Mouse (Mus musculus) cerebellum, adult 2 months (tissue): ENCODE results near the gene Kcnip1. TPM values are rescaled to one million over a fixed set of nuclear protein-coding genes. Genes with fewer than 3 reads are reported as not detected.

ENCODE experiments used
- DNase-seq, 2 experiments: peaks; one replicate each; pipeline ENCODE4 v3.0.0; 2021
- H3K27ac ChIP-seq: fragments of 200-500 bp; 2 replicates; pipeline ENCODE4 v1.5.1; 2012; ENCODE audit warnings: low read length, control low read depth, inconsistent platforms; ENCODE audit not compliant: insufficient read depth
- H3K27me3 ChIP-seq: fragments of 200-500 bp; 2 replicates; pipeline ENCODE4 v1.6.1; 2012; ENCODE audit warnings: inconsistent platforms, mild to moderate bottlenecking, low read length, moderate library complexity; ENCODE audit not compliant: control insufficient read depth, insufficient read depth
- H3K4me1 ChIP-seq: fragments of 200-500 bp; 2 replicates; pipeline ENCODE4 v1.6.1; 2011; ENCODE audit warnings: low read length; ENCODE audit not compliant: control insufficient read depth, insufficient read depth
- H3K4me3 ChIP-seq: fragments of 200-500 bp; replicated peaks from 2 replicates; pipeline ENCODE3; 2011; ENCODE audit warnings: mild to moderate bottlenecking, low read depth, low read length, control low read depth; ENCODE audit not compliant: insufficient read depth
- CTCF ChIP-seq: fragments of 200-500 bp; IDR thresholded peaks from 2 replicates; pipeline ENCODE4 v1.5.1; 2011; ENCODE audit warnings: low read depth, mild to moderate bottlenecking, control low read depth, low read length, moderate library complexity, borderline replicate concordance; ENCODE audit not compliant: insufficient read depth
- POLR2A ChIP-seq: fragments of 200-500 bp; IDR thresholded peaks from 2 replicates; pipeline ENCODE4 v1.6.1; 2011; ENCODE audit warnings: low read length, control low read depth, borderline replicate concordance; ENCODE audit not compliant: insufficient read depth
- WGBS: fragments of 180-500 bp; shearing (Covaris S2); methylation state at CpG from one replicate; pipeline ENCODE4 v1.1.7; 2018; 5-methylcytosine and 5-hydroxymethylcytosine counted together
- polyA plus RNA-seq: library from polyadenylated mRNA; depleted of rRNA; stranded (reverse); fragments of >200 nt; gene quantifications from 2 replicates; pipeline ENCODE4 v1.2.3, GENCODE M21; 2012

The Kcnip1 gene
- polyA plus RNA-seq, 1 experiment, result 78.8 TPM

DNA sequence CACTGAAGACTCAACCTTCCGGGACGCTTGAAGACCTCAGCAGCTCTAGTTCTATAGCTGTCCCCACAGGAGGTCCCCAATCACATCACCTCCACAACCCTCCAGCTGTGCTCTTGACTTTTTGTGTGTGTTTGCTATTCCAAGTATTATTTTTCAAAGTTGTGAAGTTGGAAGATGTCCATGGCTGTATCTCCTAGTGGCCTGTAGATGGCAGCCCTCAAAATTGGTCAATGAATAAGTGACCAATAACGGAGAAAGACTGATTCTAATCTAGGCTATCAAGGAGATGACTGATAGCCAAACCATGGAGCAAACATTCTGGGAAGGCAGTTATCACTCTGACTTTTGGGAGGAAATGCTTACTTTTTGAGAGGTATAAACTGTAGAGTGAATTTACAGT is 123.4 kb downstream of the Kcnip1 start:
- Histone ChIP-seq H3K27me3 (no peaks in the 10 kb centered on the region; the same call in 1 of the 2 replicates), H3K4me3 (no peak overlapping the region), H3K27ac (no peak overlapping the region), H3K4me1 (no peaks in the 10 kb centered on the region)
- TF ChIP-seq CTCF, result no peak
- TF ChIP-seq POLR2A, result no peak
- DNase-seq, result no peak
- 32% methylated on average over 3 of the region's 3 CpGs for WGBS

DNA sequence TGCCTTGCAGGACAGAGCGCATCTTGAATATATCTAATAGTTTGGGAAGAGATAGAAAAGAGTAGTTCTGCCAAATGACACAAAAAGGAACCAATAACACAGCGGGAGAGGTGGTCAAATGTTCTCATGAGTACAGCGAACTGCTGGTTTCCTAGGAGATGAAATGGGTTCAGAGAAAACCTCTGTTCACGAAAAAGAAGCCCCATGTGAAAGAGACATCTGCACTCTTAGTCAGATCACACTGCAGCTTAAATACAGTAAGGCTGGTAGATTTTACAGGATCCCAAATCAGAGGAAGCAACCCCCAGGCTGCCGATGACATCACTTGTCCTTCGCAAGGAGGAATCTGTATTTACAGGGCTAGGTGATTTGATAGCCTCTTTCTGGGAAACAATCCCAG is 126.2 kb downstream of the Kcnip1 start:
- Histone ChIP-seq H3K27me3 (no peaks in the 10 kb centered on the region; the same call in 1 of the 2 replicates), H3K27ac (no peak overlapping the region), H3K4me3 (no peak overlapping the region), H3K4me1 (no peaks in the 10 kb centered on the region)
- no peak for DNase-seq
- TF ChIP-seq CTCF (no peak), POLR2A (no peak)
- WGBS, result 44% methylated on average over 6 of the region's 6 CpGs

DNA sequence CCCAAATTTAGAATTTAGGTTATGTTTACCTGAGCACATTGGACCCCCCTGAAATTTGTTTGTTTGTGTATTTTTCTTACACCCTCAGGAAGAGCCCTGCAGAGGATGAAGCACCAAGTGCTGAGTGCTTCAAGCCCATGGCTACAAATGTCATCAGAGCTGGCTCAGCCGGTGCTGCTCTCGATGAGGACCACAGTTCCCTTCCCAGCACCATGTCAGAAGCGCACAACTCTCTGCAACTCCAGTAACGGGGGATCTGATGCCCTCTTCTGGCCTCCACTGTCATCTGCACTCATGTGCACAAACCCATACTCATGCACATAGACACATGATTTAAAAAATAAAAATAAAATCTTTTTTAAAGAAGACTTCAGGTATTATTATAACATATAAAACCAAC is 128.7 kb downstream of the Kcnip1 start:
- no peaks in the 10 kb centered on the region; the same call in 1 of the 2 replicates for H3K27me3 ChIP-seq
- no peaks in the 10 kb centered on the region for H3K4me1 ChIP-seq
- no peak for TF ChIP-seq CTCF
- TF ChIP-seq POLR2A, result no peak
- no peak overlapping the region for H3K27ac ChIP-seq
- WGBS, result 92% methylated on average over 4 of the region's 4 CpGs
- DNase-seq, result no peak
- H3K4me3 ChIP-seq, result no peak overlapping the region

DNA sequence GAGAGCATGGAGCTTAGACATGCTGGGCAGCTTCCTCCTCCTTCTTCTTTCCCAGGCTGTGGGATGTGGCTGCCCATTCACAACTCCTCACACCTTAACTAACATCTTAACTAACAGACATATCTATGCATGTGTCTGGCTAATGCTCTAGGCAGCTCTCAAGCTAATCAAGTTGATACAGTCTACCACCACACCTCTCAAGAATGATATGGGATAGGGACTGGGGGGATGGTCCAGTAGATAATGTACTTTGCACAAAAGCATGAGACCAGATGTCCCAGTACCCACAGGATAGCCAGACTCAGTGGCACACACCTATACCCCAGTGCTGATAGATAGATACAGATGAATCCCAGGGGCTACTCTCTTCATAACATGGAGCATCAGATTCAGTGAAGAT is 131.1 kb downstream of the Kcnip1 start:
- H3K4me1 ChIP-seq, result no peaks in the 10 kb centered on the region
- TF ChIP-seq CTCF, result no peak
- TF ChIP-seq POLR2A, result no peak
- H3K4me3 ChIP-seq, result no peak overlapping the region
- no peak overlapping the region for H3K27ac ChIP-seq
- DNase-seq, result no peak
- no peaks in the 10 kb centered on the region; the same call in 1 of the 2 replicates for H3K27me3 ChIP-seq

DNA sequence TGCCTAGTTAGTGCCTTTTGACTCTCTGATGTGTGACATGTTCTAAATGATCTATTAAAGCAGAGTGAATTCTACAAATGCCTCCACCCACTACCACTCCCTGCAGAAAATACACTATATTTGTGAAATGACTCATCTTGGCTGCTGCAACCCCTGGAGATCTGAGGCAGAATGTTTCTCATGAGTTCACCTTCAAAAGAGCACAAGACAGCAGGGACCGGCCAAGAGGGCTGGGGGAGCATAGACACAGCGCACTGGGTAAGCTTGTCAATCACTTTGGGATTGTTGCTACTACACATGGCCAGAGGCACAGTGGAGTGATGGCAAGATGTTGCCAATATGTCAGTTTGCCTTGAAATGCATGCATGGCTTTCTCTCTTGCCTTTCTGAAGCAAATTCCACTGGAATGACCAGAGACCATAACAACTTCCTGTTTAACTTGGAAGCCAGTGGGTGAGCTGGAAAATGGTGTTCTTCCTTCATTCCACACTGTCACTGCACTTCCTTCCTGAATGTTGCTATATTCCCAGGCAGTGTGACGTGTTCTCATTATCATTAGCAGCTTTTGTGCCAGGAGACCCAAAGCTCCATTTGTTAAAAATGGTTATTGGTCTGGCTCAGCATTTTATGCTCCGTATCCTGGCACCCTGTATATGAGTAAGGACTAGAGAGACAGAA is 131.9 kb downstream of the Kcnip1 start:
- Histone ChIP-seq H3K27me3 (no peaks in the 10 kb centered on the region; the same call in 1 of the 2 replicates), H3K27ac (no peak overlapping the region), H3K4me1 (no peaks in the 10 kb centered on the region), H3K4me3 (no peak overlapping the region)
- no peak for DNase-seq
- no peak for TF ChIP-seq CTCF
- WGBS, result 78% methylated on average over 4 of the region's 4 CpGs

DNA sequence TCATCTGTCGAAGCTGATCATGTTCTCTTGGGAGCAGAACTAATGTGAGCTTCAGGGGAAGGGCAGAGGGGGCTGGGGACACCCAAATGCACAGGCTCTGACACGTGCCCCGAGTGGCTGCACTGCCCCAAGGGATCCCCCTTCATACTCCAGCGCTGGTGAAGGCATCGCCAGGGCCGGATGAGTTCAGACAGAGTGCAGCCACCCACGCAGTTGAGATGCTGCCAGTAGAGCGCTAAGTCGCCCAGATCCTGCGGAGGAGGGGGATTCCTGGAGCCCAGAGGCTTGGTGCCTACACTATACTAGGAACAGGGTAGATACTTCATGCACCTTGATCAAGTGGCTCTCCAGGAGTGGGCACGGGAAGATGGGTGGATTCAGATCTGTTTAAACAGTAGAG is 143.3 kb downstream of the Kcnip1 start:
- DNase-seq, result no peak
- 6% methylated on average over 11 of the region's 11 CpGs for WGBS
- no peak for TF ChIP-seq POLR2A
- no peak for TF ChIP-seq CTCF
- Histone ChIP-seq H3K4me3 (no peak overlapping the region), H3K4me1 (0 out of 2 replicates have a peak, but pooled peaks cover 3% of the 10 kb centered on the region), H3K27me3 (no peaks in the 10 kb centered on the region), H3K27ac (no peak overlapping the region)

DNA sequence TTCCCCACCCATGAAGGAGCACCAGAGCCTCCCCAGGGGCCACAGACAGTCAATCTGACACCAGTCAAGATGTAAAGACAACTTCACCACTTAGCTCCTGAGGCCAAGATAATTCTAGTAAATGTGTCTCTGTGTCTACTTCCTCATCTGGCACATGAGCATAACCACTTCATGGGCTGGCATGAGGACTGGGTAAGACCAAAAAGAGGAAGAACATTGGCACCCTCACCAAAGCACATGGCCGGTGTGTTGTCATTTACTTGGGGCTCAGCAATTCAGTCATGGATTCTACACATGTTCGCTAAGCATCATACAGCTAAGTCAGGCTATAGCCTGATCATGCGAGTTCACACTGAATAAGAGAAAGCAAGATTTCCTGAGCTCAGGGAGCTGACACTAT is 144.3 kb downstream of the Kcnip1 start:
- Histone ChIP-seq H3K4me3 (no peak overlapping the region), H3K27me3 (peaks cover under 1% of the 10 kb centered on the region; the same call in 1 of the 2 replicates), H3K4me1 (0 out of 2 replicates have a peak, but pooled peaks cover 3% of the 10 kb centered on the region), H3K27ac (no peak overlapping the region)
- WGBS, result 82% methylated on average over 3 of the region's 3 CpGs
- TF ChIP-seq POLR2A, result no peak
- no peak for TF ChIP-seq CTCF
- no peak for DNase-seq

DNA sequence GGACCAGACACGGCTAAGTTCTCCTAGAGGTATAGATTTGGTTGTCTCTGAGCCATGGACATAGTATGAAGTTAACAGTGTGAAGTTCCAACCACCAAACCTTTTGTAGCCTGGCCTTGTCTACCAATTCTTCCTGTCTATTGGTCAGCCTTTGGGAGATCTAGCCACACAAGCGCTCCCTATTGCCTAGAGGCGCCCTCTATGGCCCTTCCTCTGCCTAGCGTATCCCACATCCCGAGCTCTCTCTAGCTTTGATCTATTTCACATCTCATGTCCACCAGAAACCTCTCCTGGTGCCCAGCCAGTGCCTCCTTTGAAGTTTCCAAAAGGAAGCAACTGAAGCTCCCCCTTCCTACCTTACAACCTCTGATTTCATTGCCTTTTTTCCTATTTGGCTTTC is 147.0 kb downstream of the Kcnip1 start:
- WGBS, result 74% methylated on average over 5 of the region's 5 CpGs
- H3K27ac ChIP-seq, result no peak overlapping the region
- 0 out of 2 replicates have a peak, but pooled peaks cover 3% of the 10 kb centered on the region for H3K4me1 ChIP-seq
- TF ChIP-seq CTCF, result peak; percentile 31; the same call in 1 of the 2 replicates
- TF ChIP-seq POLR2A, result no peak
- H3K4me3 ChIP-seq, result no peak overlapping the region
- H3K27me3 ChIP-seq, result peaks cover 1% of the 10 kb centered on the region; the same call in 1 of the 2 replicates
- no peak for DNase-seq
